Mouse (Mus musculus) forebrain, embryonic 15.5 days (tissue): ENCODE data around the gene Prpf6. TPM values are rescaled to one million over a fixed set of nuclear protein-coding genes. Genes with fewer than 3 reads are reported as not detected.
A peak's percentile ranks its signal among the peaks of the same experiment; 100 is the strongest.

Experiments
- ATAC-seq: fragments of 200-750 bp; cut with Nextera tagmentation; replicated peaks from 2 replicates; pipeline ENCODE4 v1.8.0; 2017; ENCODE audit warnings: mild to moderate bottlenecking, moderate TSS enrichment, moderate library complexity
- H3K27ac ChIP-seq: fragments of 300-500 bp; sonication (generic); replicated peaks from 2 replicates; pipeline ENCODE4 v1.5.1; 2015; ENCODE audit warnings: mild to moderate bottlenecking, inconsistent platforms
- H3K27me3 ChIP-seq: fragments of 300-500 bp; sonication (generic); 2 replicates; pipeline ENCODE4 v1.6.1; 2015; ENCODE audit warnings: inconsistent platforms
- H3K36me3 ChIP-seq: fragments of 300-500 bp; sonication (generic); 2 replicates; pipeline ENCODE4 v1.6.1; 2015; ENCODE audit warnings: mild to moderate bottlenecking, inconsistent platforms
- H3K4me1 ChIP-seq: fragments of 300-500 bp; sonication (generic); 2 replicates; pipeline ENCODE4 v1.6.1; 2015; ENCODE audit warnings: inconsistent platforms
- H3K4me2 ChIP-seq: fragments of 300-500 bp; sonication (generic); replicated peaks from 2 replicates; pipeline ENCODE4 v1.6.1; 2015; ENCODE audit warnings: mild to moderate bottlenecking, inconsistent platforms
- H3K4me3 ChIP-seq: fragments of 300-500 bp; sonication (generic); 2 replicates; pipeline ENCODE4 v1.5.1; 2015; ENCODE audit warnings: mild to moderate bottlenecking, inconsistent platforms
- H3K9ac ChIP-seq: fragments of 300-500 bp; sonication (generic); replicated peaks from 2 replicates; pipeline ENCODE4 v1.6.1; 2015; ENCODE audit warnings: mild to moderate bottlenecking, inconsistent platforms
- H3K9me3 ChIP-seq: fragments of 300-500 bp; sonication (generic); 2 replicates; pipeline ENCODE4 v1.6.1; 2016; ENCODE audit warnings: inconsistent platforms
- WGBS: fragments of 180-500 bp; shearing (Covaris S2); methylation state at CpG from one replicate; pipeline ENCODE4 v1.1.7; 2015; ENCODE audit warnings: mixed read lengths; 5-methylcytosine and 5-hydroxymethylcytosine counted together
- polyA plus RNA-seq: library from polyadenylated mRNA; unstranded; fragments of >200 nt; fragmentation: Nextera tagmentation; extraction: Ambion mirVana; gene quantifications from 2 replicates; pipeline ENCODE4 v1.2.1, GENCODE M21; 2015

Gene Prpf6
- polyA plus RNA-seq, 1 experiment from 2014 or later, result 72.1 TPM

DNA sequence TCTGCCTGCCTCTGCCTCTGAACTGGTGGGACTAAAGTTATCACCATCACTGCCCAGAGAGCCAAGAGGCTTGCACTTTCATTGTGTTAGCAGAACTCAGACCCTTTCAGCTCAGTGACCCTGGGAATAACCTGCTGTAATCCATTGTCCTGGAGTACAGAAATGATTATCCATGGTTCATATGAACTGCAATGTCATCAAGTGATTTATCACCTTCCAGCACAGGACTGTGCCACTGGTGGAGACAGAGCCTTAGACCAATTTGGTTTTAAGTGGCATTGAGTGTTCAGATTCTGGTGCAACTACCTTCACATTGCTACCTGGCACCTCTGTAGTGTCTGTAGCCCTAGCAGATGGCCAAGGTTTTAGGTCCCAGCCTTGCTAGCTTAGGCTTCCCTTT, 61.4 kb downstream of the Prpf6 start:
- no peaks in the 10 kb centered on the region for H3K27me3 ChIP-seq
- H3K4me1 ChIP-seq, result no peaks in the 10 kb centered on the region
- ATAC-seq, result no peak
- peaks cover 88% of the 10 kb centered on the region for H3K36me3 ChIP-seq
- no peaks in the 10 kb centered on the region for H3K9me3 ChIP-seq
- H3K4me2 ChIP-seq, result no peak overlapping the region
- H3K9ac ChIP-seq, result no peak overlapping the region
- H3K27ac ChIP-seq, result no peak overlapping the region
- no peak overlapping the region for H3K4me3 ChIP-seq

DNA sequence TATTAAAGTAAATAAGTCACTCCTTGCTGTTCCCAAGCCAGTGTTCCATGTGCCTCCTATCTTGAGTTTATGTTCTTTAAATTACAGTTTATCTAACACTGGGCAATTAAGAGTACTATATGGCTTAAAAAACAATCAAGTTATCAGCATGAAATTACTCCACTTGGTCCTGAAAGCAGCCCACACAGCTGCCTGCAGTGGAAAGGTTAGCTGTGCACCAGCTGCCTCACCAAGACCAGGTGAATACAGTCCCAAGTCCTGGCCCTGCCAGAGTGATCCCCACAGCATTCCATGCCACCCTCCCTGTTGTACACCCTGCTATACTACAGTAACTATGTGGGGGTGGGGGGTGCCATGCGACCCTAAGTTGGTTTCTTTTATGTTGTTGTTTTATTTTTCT, 61.9 kb downstream of the Prpf6 start:
- Histone ChIP-seq H3K27me3 (no peaks in the 10 kb centered on the region), H3K27ac (no peak overlapping the region), H3K4me2 (no peak overlapping the region), H3K36me3 (peaks cover 83% of the 10 kb centered on the region), H3K9me3 (no peaks in the 10 kb centered on the region), H3K4me3 (no peak overlapping the region), H3K9ac (no peak overlapping the region), H3K4me1 (no peaks in the 10 kb centered on the region)
- no peak for ATAC-seq
- whole genome bisulfite sequencing, result 87% methylated on average over 1 of the region's 1 CpGs

DNA sequence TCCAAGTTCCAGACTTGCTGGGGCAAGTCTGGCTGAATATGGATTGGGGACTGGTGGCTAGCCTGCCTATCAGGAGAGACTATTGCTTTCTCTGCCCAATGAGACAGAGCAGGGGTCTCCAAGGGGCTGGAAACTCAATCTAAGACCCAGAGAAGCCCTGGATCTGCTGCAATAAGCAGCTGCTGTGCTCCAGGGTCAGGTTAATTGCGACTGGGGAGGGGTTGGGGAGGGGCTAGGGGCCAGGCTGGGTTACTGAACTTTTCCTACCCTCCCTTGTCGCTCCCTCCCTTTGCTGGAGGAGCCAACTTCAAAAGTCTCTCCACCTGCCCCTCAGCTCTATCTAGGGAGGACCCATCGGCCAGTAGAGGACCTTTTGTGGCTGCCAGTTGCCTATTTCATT, 65.1 kb downstream of the Prpf6 start, which contains the start of gene Gm29797:
Gene Gm29797 (plus strand): TSS at position 301 of the 400 bp plus-strand sequence.
- peaks cover 53% of the 10 kb centered on the region for H3K36me3 ChIP-seq
- no peak within 1 kb of the TSS for H3K27ac ChIP-seq
- no peak for ATAC-seq
- 85% methylated on average over 3 of the region's 3 CpGs for WGBS
- H3K9me3 ChIP-seq, result no peaks in the 10 kb centered on the region
- no peak within 1 kb of the TSS for H3K4me3 ChIP-seq
- no peak within 1 kb of the TSS for H3K4me2 ChIP-seq
- H3K9ac ChIP-seq, result no peak within 1 kb of the TSS
- no peaks in the 10 kb centered on the region for H3K27me3 ChIP-seq
- peaks cover 4% of the 10 kb centered on the region for H3K4me1 ChIP-seq

DNA sequence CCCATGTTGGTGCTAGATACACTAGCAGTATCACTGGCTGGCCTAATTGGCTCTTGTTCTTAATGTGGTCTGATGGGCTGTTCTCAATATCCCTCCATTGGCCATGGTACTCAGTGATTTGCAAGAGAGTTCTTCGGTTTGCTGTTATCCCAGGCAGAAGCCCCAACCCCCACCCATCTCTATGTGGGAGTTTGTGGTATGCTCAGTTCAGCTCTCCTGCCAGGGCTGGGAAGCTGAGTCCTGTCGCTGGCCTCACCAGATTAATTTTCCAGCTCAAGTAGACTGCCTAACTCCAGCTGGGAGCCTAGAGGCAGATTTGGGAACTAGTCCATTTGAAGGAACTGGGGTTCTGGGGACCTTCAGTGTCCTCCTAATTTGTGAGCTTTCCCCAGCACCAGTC, 65.8 kb downstream of the Prpf6 start:
- H3K4me2 ChIP-seq, result no peak overlapping the region
- no peak overlapping the region for H3K9ac ChIP-seq
- H3K4me3 ChIP-seq, result no peak overlapping the region
- no peak overlapping the region for H3K27ac ChIP-seq
- H3K9me3 ChIP-seq, result no peaks in the 10 kb centered on the region
- ATAC-seq, result no peak
- H3K4me1 ChIP-seq, result peaks cover 4% of the 10 kb centered on the region
- 65% methylated on average over 2 of the region's 2 CpGs for WGBS
- H3K27me3 ChIP-seq, result no peaks in the 10 kb centered on the region
- H3K36me3 ChIP-seq, result peaks cover 46% of the 10 kb centered on the region

DNA sequence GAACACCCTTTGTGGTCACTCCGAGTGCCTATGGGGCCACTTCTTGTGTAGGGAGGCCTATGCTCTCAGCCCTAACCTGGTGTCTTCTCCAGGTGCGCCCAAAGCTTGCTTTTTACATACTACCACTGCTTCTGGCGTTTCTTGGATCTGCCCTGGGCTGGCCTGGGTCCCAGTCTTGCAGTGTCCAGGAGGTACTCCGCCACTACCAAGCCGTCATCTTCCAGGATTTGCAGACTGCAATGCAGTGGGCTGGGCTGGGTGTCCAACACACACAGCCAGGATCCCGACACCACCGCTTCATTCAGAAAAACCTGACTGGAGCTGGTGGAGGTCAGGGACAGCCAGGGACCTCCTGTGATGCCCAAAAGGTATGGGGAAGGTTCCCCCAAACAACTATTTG, 66.9 kb downstream of the Prpf6 start:
- ATAC-seq, result no peak
- Histone ChIP-seq H3K9ac (no peak overlapping the region), H3K27ac (no peak overlapping the region), H3K36me3 (peaks cover 35% of the 10 kb centered on the region), H3K4me1 (peaks cover 4% of the 10 kb centered on the region), H3K9me3 (no peaks in the 10 kb centered on the region), H3K27me3 (no peaks in the 10 kb centered on the region), H3K4me2 (no peak overlapping the region), H3K4me3 (no peak overlapping the region)
- 90% methylated on average over 7 of the region's 7 CpGs for WGBS

DNA sequence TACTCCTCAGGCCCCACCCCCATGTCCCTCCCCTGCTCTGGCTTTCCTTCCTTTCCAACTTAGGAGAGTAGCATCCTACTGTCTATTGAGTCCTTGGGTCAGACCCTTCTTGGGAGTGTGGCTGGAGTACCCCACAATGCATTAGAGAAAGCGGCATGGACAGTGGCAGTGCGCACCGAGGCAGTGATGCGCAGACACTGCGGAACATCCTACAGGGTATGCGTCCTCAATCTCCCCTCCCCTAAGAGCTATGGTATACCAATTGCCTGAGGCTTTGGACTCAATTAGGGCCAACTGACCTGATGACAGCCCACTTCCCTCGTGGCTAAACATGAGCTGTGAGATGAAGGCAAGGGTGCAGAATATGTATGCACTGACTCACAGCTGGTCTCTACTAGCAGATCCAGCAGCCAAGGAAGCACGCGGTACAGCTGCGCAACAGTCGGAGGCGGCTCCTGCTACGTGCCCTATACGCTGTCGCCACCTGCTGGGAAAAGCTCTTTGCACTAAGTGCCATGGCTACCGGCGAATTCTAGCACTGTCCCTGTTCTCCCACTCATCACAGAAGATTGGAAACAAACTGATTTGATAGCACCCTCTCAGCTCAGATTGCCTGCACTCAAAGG, 67.4 kb downstream of the Prpf6 start:
- H3K9ac ChIP-seq, result no peak overlapping the region
- H3K4me2 ChIP-seq, result no peak overlapping the region
- no peaks in the 10 kb centered on the region for H3K9me3 ChIP-seq
- no peak overlapping the region for H3K27ac ChIP-seq
- peaks cover 4% of the 10 kb centered on the region for H3K4me1 ChIP-seq
- H3K4me3 ChIP-seq, result no peak overlapping the region
- ATAC-seq, result peak; percentile 63; the same call in 1 of the 2 replicates
- WGBS, result 37% methylated on average over 17 of the region's 17 CpGs
- no peaks in the 10 kb centered on the region for H3K27me3 ChIP-seq
- H3K36me3 ChIP-seq, result peaks cover 33% of the 10 kb centered on the region

- H3K36me3 ChIP-seq, result peaks cover 29% of the 10 kb centered on the region
- no peaks in the 10 kb centered on the region for H3K27me3 ChIP-seq
- peaks cover 4% of the 10 kb centered on the region for H3K4me1 ChIP-seq
- 9% methylated on average over 9 of the region's 9 CpGs for WGBS
- H3K4me2 ChIP-seq, result no peak overlapping the region
- no peak overlapping the region for H3K9ac ChIP-seq
- H3K4me3 ChIP-seq, result no peak overlapping the region
- no peak overlapping the region for H3K27ac ChIP-seq
- ATAC-seq, result peak; percentile 86
- no peaks in the 10 kb centered on the region for H3K9me3 ChIP-seq
These were observed 68.0 kb downstream of the Prpf6 start for GRCm38 (mm10) chr2:181659609-181660055.

GRCm38 (mm10) chr2:181662620-181663297, 71.1 kb downstream of the Prpf6 start:
- Histone ChIP-seq H3K27ac (no peak overlapping the region), H3K36me3 (no peaks in the 10 kb centered on the region)

GRCm38 (mm10) chr2:181663298-181663630, 71.6 kb downstream of the Prpf6 start:
- 29% methylated on average over 4 of the region's 4 CpGs for WGBS
- peaks cover 4% of the 10 kb centered on the region for H3K4me1 ChIP-seq
- no peaks in the 10 kb centered on the region for H3K9me3 ChIP-seq
- no peak overlapping the region for H3K4me2 ChIP-seq
- peaks cover 2% of the 10 kb centered on the region; the same call in 1 of the 2 replicates for H3K27me3 ChIP-seq
- H3K27ac ChIP-seq, result no peak overlapping the region
- no peak for ATAC-seq
- no peak overlapping the region for H3K4me3 ChIP-seq
- no peak overlapping the region for H3K9ac ChIP-seq
- H3K36me3 ChIP-seq, result no peaks in the 10 kb centered on the region

More at GRCm38 (mm10) chr2:181662620-181663297, 71.1 kb downstream of the Prpf6 start:
- H3K4me1 ChIP-seq, result peaks cover 4% of the 10 kb centered on the region
- H3K9me3 ChIP-seq, result no peaks in the 10 kb centered on the region
- 84% methylated on average over 3 of the region's 3 CpGs for WGBS
- no peak for ATAC-seq
- no peak overlapping the region for H3K4me3 ChIP-seq
- H3K27me3 ChIP-seq, result no peaks in the 10 kb centered on the region
- no peak overlapping the region for H3K9ac ChIP-seq
- no peak overlapping the region for H3K4me2 ChIP-seq

- no peak for ATAC-seq
- H3K4me3 ChIP-seq, result peak overlapping the region; percentile 43
- H3K36me3 ChIP-seq, result no peaks in the 10 kb centered on the region
- H3K4me1 ChIP-seq, result peaks cover 20% of the 10 kb centered on the region
- H3K27me3 ChIP-seq, result peaks cover 64% of the 10 kb centered on the region
- H3K4me2 ChIP-seq, result peak overlapping the region; percentile 58
- H3K9ac ChIP-seq, result no peak overlapping the region
- no peak overlapping the region for H3K27ac ChIP-seq
- H3K9me3 ChIP-seq, result no peaks in the 10 kb centered on the region
- WGBS, result 3% methylated on average over 55 of the region's 56 CpGs
These were observed 78.7 kb downstream of the Prpf6 start for GRCm38 (mm10) chr2:181670285-181670912.

GRCm38 (mm10) chr2:181670913-181671311, 79.2 kb downstream of the Prpf6 start:
- H3K9me3 ChIP-seq, result no peaks in the 10 kb centered on the region
- no peak for ATAC-seq
- no peaks in the 10 kb centered on the region for H3K36me3 ChIP-seq
- peak overlapping the region; percentile 43 for H3K4me3 ChIP-seq
- H3K27me3 ChIP-seq, result peaks cover 64% of the 10 kb centered on the region
- peak overlapping the region; percentile 58 for H3K4me2 ChIP-seq
- WGBS, result 1% methylated on average over 41 of the region's 41 CpGs
- peak overlapping the region; percentile 27; the same call in 1 of the 2 replicates for H3K9ac ChIP-seq
- no peak overlapping the region for H3K27ac ChIP-seq
- peaks cover 25% of the 10 kb centered on the region for H3K4me1 ChIP-seq

- Histone ChIP-seq H3K9me3 (no peaks in the 10 kb centered on the region), H3K27me3 (peaks cover 64% of the 10 kb centered on the region), H3K4me1 (peaks cover 25% of the 10 kb centered on the region), H3K36me3 (no peaks in the 10 kb centered on the region), H3K4me2 (peak within 1 kb of the TSS; percentile 58), H3K9ac (peak within 1 kb of the TSS; percentile 27), H3K4me3 (peak within 1 kb of the TSS; percentile 43), H3K27ac (no peak within 1 kb of the TSS)
- 0 out of 2 replicates have a peak, but pooled peaks have one; percentile 38 for ATAC-seq
- WGBS, result under 1% methylated on average over 42 of the region's 43 CpGs
These were observed 79.7 kb downstream of the Prpf6 start, which contains the start of gene Sox18 for GRCm38 (mm10) chr2:181671326-181671725. TSS of gene Sox18 (minus strand) at chr2:181671640.
